Mouse (Mus musculus): ENCODE measurements at regions not wholly inside any gene's neighbourhood (a gene's known extent, or its start where the extent isn't known, plus 50 kb on each side); places are given as distances from the start of the nearest gene placed in this dataset.
"Not testable (repeated sequence)": the region's sequence is repeated elsewhere in the genome, so short reads cannot be mapped to it uniquely, and the experiment has no call there.

DNA sequence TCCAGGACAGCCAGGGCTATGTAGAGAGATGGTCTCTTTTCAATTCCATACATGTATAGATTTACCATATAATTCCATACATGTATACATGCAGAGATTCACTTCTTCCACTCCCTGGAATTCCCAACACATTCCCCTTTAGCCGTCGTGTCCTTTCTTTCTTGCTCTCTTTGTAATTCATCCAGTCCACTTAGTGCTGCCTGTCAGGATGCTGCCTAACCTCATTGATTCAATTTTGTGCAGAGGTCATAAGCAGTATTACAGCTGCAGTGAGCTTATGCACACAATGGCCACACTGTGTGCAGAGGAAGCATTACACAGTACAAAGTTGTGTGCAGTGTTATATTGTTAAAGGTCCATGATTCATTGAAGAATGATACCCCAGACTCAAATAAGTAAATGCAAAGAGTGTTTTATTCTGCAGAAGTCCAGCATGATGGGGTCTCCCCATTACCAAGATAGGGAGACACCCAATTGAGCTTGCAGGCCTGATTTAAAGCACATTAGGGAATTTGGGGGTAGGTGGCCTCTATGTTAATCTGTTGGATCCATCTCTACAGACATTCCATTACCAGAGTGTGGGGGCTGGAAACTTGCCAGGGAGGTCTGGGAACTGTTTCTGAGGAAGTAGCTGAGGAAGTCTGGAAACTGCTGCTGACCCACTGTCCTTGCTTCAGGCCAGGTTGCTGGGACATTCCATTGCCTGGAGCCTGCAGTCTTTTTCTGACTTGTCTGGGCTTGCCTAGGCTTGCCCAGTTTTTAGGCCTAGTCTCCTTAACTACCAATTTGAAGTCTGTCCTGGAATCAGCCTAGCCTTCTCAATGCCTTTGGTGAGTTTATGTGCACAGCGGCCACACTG is 72.8 kb downstream of the Fam161a start:
- ATAC-seq (replicated peaks; ENCODE audit: poor library complexity) = no peak

DNA sequence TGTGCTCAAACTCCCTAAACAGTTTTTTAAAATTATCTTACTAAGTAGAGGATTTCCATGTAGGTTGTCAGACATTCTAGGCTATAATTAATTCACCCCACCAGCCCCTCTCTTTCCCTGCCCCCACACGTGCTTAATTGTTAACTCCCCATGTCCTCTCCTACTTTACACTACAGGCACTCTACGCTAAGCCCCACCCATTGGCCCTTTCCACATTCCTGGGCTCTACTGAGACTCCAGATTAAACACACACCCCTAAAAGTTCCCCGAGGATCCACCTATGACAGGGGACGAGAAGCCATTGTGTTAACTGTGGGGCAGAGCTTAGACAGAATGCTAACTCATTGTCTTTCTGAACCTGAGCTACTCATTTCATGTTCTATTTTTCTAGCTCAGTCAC is 74.3 kb downstream of the Fam161a start:
- no peak for ATAC-seq (replicated peaks; ENCODE audit: poor library complexity)

DNA sequence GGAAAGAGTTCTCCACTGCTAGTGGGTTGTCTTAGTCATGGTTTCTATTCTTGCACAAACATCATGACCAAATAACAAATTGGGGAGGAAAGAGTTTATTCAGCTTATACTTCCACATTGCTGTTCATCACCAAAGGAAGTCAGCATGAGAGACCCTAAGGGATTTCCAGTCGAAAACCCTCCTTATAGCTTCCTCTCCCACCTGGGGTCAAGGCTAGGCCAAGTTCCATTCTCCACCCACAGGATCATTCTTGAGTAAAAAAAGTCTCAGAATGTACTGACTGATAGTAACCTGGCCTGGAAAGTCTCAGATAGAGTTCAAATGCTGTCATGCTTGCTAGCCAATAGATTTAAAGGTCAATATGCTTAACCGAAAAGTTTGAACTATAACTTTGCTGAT is 76.5 kb downstream of the Fam161a start:
- ATAC-seq (replicated peaks; ENCODE audit: poor library complexity) = not testable (repeated sequence)

DNA sequence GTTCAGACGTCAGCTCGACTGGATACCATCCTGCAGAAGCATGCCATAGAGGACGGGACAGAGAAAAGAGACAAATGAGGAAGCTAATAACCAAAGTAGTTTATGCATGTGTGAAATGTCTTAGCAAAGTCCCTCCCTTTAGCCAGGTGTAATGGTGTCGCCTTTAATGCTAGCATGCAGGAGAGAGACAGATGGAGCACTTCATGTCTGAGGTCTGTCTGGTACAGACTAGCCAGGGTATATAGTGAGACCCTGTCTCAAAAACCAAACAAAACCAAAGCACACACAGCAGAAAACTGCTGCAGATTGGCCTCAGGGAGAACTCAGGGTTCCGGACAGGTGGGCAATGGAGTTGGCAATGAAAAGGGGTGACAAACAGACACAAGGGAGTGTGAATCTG is 88.0 kb downstream of the Fam161a start:
- no peak for ATAC-seq (replicated peaks; ENCODE audit: poor library complexity)

DNA sequence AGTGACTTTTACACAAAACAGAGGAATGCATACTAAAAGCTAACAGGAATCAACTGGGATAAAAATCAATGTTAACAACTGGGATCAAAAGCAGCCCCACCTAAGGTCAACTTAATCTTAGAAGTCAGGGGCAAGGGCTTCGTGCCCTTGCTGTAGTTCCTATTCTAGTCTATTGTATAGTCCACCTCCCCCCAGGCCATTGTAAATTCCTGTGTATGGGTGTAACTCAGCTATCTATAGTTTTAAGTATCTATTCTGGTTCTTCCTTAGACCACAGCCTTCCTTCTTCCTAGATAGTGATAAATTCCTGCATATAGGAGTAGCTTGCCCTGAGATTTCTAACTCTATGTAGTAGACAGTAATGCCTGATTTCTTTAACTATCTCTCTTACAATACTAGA is 88.4 kb downstream of the Fam161a start:
- ATAC-seq (replicated peaks; ENCODE audit: poor library complexity) = not testable (repeated sequence)

DNA sequence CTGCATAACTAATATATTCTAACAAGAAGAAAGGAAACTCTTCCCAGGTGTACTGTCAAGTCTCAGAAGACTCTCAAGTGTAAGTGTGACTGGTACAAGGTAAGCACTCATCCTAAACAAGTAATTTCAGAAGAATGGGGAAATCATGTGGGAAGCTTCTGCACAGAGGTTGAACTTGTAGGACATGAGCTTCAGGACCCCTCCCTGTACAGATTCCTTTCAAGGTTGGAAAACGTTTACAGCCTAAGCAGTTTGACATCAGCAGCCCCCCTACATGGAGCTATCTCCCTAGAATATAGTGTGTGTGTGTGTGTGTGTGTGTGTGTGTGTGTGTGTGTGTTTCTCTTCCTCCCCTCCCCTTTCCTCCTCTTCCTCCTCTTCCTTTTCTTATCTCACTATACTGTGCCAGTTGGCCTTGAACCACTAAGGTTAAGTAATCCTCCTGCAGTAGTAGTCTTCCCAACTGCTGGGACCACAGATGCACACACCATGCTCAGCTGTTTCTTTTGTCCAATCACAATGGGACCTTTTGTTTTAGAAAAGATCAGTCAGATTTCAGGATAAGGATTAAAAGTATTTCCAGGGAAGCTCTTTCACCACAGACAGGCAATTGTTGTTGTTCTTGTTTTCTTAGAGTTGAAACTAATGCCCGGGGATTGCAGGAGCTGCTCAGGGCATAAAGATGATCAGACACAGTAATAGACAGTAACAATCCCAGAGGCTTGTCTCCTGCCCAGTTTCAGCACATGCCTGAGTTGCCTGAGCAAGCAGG is 89.3 kb downstream of the Fam161a start:
- ATAC-seq (replicated peaks; ENCODE audit: poor library complexity) = no peak

DNA sequence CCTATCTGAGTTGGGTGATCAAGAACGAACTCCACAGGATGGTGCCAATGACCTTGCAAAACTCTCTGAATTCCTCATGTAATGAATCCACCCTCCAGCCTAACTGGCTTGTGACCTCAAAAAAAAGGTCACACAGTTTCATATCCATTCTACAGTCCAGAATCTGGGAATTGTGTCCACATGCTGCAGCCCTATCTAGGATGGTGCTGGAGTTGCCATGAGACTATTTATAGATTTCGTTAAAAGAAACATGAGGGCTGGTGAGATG is 89.8 kb downstream of the Fam161a start:
- ATAC-seq (replicated peaks; ENCODE audit: poor library complexity) = no peak

DNA sequence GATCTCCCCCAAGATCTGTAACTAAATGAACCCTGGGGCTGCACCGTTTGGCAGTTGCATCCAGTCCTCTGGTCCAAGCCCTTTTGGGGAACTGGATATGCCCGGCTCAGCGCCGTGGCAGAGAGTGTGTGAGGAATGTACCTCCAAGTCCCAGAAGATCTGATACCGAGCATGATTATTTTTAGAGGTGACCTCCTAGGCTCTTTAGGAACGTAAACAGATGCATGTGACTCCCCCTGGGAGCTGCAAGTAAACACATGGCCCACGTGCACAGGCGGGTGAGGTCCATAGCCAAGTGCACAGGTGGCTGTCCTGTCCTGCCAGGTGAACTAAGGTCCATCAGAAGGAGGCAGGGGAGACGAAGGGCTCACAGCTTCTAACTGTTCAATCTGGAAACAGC is 107.3 kb downstream of the Fam161a start:
- no peak for ATAC-seq (replicated peaks; ENCODE audit: poor library complexity)

DNA sequence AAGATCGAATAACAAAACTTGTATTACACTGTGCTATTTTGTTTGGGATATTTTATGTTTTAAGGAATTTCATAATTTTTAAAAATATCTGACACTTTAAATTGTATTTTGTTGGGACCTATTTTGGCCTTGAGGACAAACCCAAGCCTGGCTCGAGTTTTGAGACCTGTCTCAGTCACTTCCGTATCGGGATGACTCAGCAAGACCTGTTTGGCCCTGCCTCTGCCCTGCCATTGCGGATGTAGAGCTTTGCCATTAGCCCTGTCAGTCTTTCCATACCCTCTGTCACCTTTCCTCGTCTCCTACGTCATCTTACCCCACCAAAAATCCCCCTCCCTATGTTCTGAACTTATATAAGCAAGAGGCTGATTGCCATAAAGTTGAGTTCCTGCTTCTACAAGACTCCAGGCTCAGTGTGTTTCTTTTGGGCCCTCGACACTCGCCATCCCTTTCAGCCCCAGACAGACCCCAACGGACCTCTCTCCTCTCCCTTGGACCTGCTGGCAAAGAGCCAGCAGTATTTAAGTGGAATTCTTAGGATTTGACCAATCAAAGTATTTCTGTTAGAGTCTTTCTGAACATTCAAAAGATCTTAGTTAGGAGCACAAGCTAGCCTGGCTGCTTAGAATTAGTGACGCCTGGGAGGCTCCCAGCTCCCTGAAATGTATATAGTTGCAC is 113.3 kb downstream of the Fam161a start:
- ATAC-seq (replicated peaks; ENCODE audit: poor library complexity) = no peak

DNA sequence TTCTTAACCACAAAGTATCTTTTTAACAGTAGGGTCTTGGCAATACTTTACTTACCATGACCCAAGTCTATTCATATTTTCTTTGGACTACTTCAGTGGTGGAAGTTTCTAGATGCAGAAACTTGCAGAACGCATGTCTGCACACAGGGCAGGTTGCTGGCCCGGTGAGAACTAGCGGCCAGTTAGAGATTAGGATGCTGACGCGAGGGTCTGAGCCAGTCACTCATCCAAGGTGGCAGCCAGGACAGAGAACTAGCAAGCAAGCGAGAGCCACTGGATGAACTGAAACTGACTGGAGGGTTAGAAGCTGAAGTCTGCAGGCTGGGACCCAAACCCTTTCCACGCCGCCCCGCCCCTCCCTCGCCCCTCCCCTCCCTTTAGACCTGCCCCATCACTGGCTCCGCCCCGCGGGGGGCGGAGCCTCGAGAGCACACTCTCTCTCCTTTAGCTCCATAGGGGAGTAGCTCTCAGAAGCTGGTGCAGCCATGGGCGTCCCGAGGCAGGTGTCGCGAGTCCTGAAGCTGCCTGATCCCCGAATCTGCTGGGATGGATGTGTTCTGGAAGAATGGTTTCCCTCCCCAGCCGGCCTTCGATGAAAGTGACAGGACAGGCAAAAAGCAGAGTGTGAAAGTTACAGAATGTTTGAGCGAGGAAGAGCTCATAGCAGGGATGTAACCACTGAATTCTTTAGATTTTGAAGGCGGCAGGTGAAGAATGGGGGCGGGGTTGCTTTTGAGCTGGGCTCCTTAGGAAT is 117.0 kb downstream of the Fam161a start:
- ATAC-seq (replicated peaks; ENCODE audit: poor library complexity) = peak; percentile 100

DNA sequence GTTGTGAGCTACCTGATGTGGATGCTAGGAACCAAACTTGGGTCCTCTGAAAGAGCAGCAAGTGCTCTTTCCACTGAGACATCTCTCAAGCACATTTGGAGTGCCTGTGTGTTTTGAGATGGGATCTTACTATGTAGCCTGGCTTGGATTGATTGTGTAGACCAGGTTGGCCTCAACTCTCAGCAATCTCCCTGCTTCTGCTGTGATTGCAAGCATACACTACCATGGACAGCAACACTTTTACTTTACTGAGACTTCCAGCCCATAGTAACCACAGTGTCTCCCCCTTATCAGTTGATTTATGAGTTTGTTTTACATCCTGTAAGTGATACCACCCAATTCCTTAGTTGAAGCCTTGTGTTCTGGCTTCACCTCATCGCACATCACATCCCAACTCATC is 123.8 kb downstream of the Fam161a start:
- 0 out of 2 replicates have a peak, but pooled peaks have one; percentile 34 for ATAC-seq (replicated peaks; ENCODE audit: poor library complexity)

DNA sequence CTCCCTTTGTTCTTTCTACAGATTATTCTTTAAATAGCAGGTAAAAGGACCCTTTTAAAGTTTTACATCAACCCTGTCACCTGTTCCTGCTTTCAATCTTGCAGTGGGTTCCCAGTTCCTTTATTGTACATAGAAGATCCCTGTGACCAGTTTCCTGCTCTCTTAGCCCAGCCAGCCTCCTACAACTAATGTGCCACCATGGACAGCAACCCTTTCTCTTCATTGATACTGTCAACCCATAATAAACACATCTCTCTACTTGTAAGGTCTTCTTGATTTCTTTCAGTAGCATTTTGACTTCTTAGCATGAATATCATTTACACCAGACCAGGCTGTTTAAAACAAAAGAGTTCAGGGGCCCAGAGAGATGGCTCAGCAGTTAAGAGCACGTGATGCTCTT is 124.2 kb upstream of the Xpo1 start:
- ATAC-seq (replicated peaks; ENCODE audit: poor library complexity) = peak; percentile 42; the same call in 1 of the 2 replicates

DNA sequence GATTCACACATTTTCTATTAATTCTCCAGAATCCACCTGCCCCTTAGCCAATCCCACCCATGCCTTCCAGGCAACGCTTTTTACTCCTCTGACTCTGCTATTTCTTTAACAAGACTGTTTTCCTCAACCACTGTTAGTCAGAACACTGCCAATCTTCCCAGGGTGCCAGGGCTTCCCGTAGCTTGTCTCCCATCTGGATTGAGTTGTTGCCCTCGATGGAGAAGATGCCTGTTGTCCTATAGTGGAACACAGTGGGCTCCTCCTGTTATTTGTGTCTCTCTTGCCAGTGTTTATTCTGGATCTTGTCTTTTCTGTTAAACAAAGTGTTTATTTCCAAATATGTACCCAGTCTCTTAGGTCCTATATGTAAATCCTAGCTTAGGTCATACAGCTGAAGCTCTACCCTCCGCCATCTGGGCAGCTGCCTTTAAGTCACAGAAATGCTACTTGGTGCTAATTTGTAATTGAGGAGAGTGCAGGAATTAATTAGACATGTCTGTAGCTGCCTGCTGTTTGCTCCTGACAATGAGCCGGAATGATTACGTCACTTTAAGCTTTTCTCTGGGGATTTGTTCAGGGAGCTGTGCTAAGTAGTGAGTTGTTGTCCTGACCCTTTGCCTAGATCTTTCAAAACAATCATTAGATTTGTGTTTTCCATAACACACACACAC is 115.3 kb upstream of the Xpo1 start:
- no peak for ATAC-seq (replicated peaks; ENCODE audit: poor library complexity)

DNA sequence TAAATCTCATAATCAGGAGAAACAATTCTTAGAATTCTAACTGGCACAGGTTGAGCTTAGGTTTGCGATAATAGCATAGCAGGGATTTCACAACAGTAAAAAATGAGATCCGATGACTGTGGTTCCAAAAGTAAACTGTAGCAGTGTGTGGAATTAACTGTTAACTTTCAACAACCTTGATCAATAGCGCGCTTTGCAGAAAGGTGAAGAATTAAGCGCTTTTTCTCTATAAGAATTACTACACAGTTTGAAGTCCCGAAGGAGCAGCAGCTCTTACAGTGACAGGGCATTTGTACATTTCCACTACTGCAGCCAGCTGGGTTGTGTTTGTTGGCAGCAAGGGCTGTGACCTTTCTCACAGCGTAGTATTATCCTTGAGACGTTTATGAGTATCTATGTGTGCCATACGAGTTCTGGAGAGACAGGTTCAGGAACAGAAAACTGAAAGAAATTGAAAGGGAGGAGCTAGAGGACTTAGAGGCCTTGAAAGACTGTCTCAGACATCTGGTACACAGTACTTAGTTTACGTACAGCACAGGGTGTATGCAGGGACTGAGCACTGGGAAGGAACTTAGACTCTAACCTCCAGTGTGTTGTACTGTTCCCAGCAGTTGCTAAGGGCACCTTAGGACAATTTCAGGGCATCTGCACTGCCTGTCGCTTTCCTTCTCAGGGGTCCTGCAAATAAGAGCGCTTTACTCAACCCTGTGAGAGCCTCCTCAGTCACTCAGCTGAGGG is 114.6 kb upstream of the Xpo1 start:
- no peak for ATAC-seq (replicated peaks; ENCODE audit: poor library complexity)

DNA sequence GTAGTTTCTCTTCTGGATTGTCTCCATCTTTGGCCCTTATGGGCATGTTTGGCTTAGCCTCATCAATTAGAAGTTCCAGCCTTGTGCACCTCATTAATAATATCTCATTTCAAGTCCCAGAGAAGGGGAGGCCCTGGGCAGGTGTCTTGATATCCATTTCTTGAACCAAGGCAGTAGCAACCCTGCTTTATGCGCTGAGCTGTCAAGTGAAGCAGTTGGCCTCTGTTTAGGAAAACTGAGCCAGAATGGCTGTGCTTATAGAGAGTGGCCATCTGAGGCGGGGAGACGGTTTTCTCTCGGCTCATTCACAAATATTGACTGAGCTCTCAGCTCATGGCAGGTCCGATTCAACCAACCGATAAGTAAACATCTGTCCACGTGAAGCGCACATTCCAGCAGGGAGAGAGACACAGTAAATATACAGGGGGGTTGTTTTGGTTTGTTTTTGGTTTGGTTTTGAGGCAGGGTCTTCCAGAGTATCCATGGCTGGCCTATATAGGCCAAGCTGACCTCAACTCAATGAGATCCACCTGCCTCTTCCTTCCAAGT is 107.7 kb upstream of the Xpo1 start:
- ATAC-seq (replicated peaks; ENCODE audit: poor library complexity) = no peak

DNA sequence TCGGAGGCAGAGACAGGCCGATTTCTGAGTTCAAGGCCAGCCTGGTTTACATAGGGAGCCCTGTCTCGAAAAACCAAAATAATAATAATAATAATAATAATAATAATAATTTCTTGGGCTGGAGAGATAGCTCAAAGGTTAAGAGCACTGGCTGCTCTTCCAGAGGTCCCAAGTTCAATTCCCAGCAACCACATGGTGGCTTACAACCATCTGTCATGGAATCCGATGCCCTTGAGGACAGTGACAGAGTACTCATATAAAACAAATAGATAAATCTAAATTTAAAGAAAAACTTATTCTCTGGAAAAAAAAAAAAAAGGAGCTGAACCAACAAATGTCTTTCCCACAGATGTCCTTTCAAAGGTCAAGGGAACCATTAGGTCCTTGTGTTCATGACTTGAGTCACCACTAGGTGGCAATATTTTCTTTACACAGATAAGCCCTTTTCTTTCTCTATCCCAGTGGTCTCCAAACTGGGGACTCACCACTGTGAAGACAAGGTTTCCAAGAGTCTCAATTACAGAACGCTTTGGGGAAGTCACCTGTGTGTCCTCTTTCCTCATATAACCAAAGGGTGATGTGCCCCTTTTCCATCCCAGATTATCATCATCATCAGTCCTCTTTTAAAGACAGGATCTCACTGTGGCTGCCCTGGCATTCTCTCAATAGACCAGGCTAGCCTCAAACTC is 106.1 kb upstream of the Xpo1 start:
- peak; percentile 79 for ATAC-seq (replicated peaks; ENCODE audit: poor library complexity)

DNA sequence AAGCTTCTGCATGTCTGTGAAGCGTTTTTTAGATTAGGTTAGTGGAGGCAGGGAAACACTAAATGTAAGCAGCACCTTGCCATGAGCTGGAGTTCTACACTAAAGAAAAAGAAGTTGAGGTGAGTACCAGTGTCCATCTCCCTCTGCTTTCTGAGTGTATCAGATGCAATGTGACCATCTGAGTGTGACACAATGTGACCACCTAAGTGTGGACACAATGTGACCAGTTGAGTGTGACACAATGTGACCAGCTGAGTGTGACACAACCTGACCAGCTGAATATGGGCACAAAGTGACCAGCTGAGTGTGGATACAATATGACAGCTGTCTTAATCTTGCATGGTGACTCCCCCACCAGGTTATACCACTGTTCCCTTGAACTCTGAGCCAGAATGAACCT is 101.0 kb upstream of the Xpo1 start:
- no peak for ATAC-seq (replicated peaks; ENCODE audit: poor library complexity)

DNA sequence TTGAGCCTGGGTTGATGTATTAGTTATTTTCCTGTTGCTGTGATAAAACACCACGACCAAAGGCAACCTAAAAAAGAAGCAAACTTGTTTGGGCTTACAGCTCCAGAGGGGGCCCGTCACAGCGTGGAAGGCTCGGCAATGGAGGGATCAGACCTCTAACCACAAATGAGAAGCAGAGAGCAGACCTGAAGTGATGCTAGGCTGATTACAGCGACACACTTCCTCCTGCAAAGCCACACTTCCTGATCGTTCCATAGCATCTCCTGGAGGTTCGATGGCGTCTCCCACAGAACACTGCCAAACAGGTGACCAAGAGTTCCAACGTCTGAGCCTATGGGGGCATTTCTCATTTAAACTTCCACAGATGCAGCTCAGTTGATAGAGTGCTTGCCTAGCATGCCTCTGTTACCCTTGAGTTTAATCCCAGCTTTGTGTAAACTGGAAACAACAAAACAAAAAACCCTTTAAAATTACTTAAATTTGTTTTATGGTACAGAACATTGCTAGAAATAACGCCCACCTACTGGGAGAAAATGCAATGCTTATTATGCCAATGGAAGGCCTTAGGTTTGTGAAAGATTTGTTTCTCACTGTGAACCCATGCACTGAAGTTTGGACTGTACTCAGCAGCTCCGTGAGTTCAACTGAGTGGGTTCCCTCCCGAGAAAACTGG is 87.2 kb upstream of the Xpo1 start:
- ATAC-seq (replicated peaks; ENCODE audit: poor library complexity) = peak; percentile 68
